Mouse (Mus musculus): ENCODE results near the gene Gp5. TPM values are rescaled to one million over a fixed set of nuclear protein-coding genes. Genes with fewer than 3 reads are reported as not detected.

Gp5 gene
- polyA plus RNA-seq (2015; fragmentation: Illumina TruSeq; extraction: RNeasy Lipid Tissue Mini Kit (QIAGEN cat#74804); ENCODE audit: low read depth, low replicate concordance): 0.67 TPM

DNA sequence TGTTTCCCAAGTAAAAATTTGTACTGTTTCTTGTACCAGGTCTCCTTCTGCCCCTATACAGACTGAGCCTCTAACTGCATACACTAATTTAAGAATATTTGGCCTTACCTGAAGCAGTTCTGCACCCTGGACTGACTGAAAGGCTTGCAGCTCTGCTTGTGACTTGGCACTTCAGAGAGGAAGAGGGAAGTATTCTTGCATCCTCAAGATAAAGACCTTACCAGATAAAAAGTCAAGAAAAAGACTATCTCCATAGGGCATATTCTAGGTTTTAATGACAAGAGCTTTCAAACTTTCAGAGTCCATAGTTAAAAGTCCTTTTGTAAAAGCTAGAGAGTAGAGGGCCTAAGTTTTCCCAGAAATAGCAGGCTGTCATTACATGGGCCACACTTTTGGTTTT lies at the start of gene Gp5:
TSS of gene Gp5 (minus strand) at position 133 of the 400 bp plus-strand sequence.

DNA sequence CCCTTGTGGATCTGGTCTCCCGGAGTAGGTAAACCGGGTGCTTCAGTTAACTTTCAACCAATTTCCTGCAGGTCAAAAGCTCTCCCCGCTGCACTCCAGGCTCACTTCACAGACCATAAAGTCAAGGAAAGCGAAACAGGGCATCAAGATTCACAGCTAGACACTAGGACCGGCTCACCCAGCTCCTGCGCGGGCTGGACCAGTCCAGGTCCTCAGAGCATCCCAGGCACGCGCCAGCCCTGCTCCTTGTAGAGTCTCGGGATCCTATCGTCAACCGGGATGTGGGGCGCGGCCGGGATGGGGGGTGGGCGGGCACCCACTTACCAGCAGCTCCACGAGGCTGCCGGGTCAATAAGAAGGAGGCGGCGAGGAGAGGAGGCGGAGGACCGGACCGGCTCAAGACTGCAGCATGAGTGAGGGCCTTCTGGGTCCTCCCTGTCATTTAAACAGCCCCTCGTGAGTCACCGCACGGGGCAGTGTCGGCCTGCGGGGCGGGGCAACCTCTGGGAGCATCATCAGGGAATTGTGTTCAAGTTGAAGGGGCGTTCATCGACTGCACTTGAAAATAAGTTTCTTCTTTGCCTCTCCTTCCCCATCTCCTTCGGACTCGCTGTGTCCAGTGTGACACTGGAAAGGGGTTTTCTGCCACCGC lies 27.6 kb downstream of the Gp5 start, which contains the start of gene Lrrc15:
TSS of gene Lrrc15 (minus strand) at position 413 of the 652 bp plus-strand sequence.

DNA sequence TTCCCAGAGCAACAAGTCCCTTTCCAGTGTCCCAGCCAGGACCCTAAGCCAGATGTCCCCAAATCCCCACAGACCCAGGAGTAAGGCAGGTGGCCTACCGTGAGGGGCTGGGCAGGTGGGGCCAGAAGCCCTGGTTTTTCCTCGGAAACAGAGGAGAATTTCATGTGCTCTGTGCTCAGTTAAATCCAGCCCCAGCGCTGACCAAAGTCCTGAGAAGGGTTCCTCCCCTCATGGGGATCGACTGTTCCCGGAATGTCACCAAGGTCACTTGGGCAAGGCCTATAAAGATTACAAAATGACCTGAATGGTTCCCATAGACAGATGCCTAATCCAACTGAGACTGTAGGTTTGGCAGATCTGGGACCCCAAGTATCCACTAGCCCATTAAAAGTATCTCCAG lies 43.2 kb downstream of the Gp5 start, which contains the start of gene Cpn2:
TSS of gene Cpn2 (minus strand) at position 141 of the 400 bp plus-strand sequence.

Other genes with a start within 250 kb of the Gp5 start
- gene Hes1, start 246.4 kb downstream of the Gp5 start, polyA plus RNA-seq (2015; fragmentation: Illumina TruSeq; extraction: RNeasy Lipid Tissue Mini Kit (QIAGEN cat#74804); ENCODE audit: low read depth, low replicate concordance): 13.8 TPM
- not detected for gene Cpn2, start 43.3 kb downstream of the Gp5 start, polyA plus RNA-seq (2015; fragmentation: Illumina TruSeq; extraction: RNeasy Lipid Tissue Mini Kit (QIAGEN cat#74804); ENCODE audit: low read depth, low replicate concordance)
- gene Lrrc15, start 27.5 kb downstream of the Gp5 start, polyA plus RNA-seq (2015; fragmentation: Illumina TruSeq; extraction: RNeasy Lipid Tissue Mini Kit (QIAGEN cat#74804); ENCODE audit: low read depth, low replicate concordance): not detected
- 27.3 TPM for gene Atp13a3, start 95.2 kb upstream of the Gp5 start, polyA plus RNA-seq (2015; fragmentation: Illumina TruSeq; extraction: RNeasy Lipid Tissue Mini Kit (QIAGEN cat#74804); ENCODE audit: low read depth, low replicate concordance)
- gene Tmem44, start 240.1 kb upstream of the Gp5 start, polyA plus RNA-seq (2015; fragmentation: Illumina TruSeq; extraction: RNeasy Lipid Tissue Mini Kit (QIAGEN cat#74804); ENCODE audit: low read depth, low replicate concordance): 60.8 TPM